Mouse (Mus musculus) neural tube, embryonic 14.5 days (tissue): Measurements from ENCODE around the gene Wfdc9. TPM values are rescaled to one million over a fixed set of nuclear protein-coding genes. Genes with fewer than 3 reads are reported as not detected.

Source experiments
- ATAC-seq: fragments of 200-750 bp; cut with Nextera tagmentation; 2 replicates; pipeline ENCODE4 v1.8.0; 2017; ENCODE audit warnings: low read depth, mild to moderate bottlenecking, moderate TSS enrichment, moderate library complexity
- H3K27ac ChIP-seq: fragments of 300-500 bp; sonication (generic); 2 replicates; pipeline ENCODE4 v1.5.1; 2014; ENCODE audit warnings: low read depth, mild to moderate bottlenecking, control low read depth, low read length, moderate library complexity, mixed read lengths
- H3K27me3 ChIP-seq: fragments of 300-500 bp; sonication (generic); 2 replicates; pipeline ENCODE4 v1.6.1; 2014; ENCODE audit warnings: low read length; ENCODE audit not compliant: control insufficient read depth, insufficient read depth
- H3K36me3 ChIP-seq: fragments of 300-500 bp; sonication (generic); 2 replicates; pipeline ENCODE4 v1.6.1; 2014; ENCODE audit warnings: low read length, mixed read lengths; ENCODE audit not compliant: control insufficient read depth, insufficient read depth
- H3K4me1 ChIP-seq: fragments of 300-500 bp; sonication (generic); 2 replicates; pipeline ENCODE4 v1.6.1; 2014; ENCODE audit warnings: low read length; ENCODE audit not compliant: control insufficient read depth, insufficient read depth
- H3K4me2 ChIP-seq: fragments of 300-500 bp; sonication (generic); 2 replicates; pipeline ENCODE4 v1.6.1; 2014; ENCODE audit warnings: mild to moderate bottlenecking, low read depth, low read length, control low read depth
- H3K4me3 ChIP-seq: fragments of 300-500 bp; sonication (generic); 2 replicates; pipeline ENCODE4 v1.5.1; 2014; ENCODE audit warnings: low read depth, low read length, control low read depth, mixed read lengths
- H3K9ac ChIP-seq: fragments of 300-500 bp; sonication (generic); replicated peaks from 2 replicates; pipeline ENCODE4 v1.6.1; 2014; ENCODE audit warnings: low read depth, mild to moderate bottlenecking, control low read depth, low read length, mixed read lengths
- H3K9me3 ChIP-seq: fragments of 300-500 bp; sonication (generic); 2 replicates; pipeline ENCODE4 v1.6.1; 2016; ENCODE audit warnings: low read length; ENCODE audit not compliant: control insufficient read depth
- WGBS: fragments of 180-500 bp; shearing (Covaris S2); extraction: QIAGEN DNeasy Blood & Tissue Kit; methylation state at CpG from one replicate; pipeline ENCODE4 v1.1.7; 2014; 5-methylcytosine and 5-hydroxymethylcytosine counted together
- polyA plus RNA-seq: library from polyadenylated mRNA; unstranded; fragments of >200 nt; fragmentation: Nextera tagmentation; extraction: Ambion mirVana; gene quantifications from 2 replicates; pipeline ENCODE4 v1.2.1, GENCODE M21; 2014

Wfdc9 gene
- not detected in 2 replicates for polyA plus RNA-seq

- no peak for ATAC-seq
- Histone ChIP-seq H3K27ac (no peak within 1 kb of the TSS), H3K36me3 (no peaks in the 10 kb centered on the region), H3K4me2 (no peak within 1 kb of the TSS), H3K4me1 (no peaks in the 10 kb centered on the region), H3K27me3 (no peaks in the 10 kb centered on the region), H3K9me3 (no peaks in the 10 kb centered on the region), H3K4me3 (no peak within 1 kb of the TSS), H3K9ac (no peak within 1 kb of the TSS)
- 88% methylated on average over 9 of the region's 9 CpGs for WGBS
These were observed at the start of gene Wfdc9 for GRCm38 (mm10) chr2:164656483-164656882. Gene Wfdc9, minus strand, starts transcription at chr2:164656583.

- 92% methylated on average over 14 of the region's 14 CpGs for WGBS
- ATAC-seq, result no peak
- H3K9ac ChIP-seq, result no peak overlapping the region
- H3K36me3 ChIP-seq, result no peaks in the 10 kb centered on the region
- H3K9me3 ChIP-seq, result no peaks in the 10 kb centered on the region
- no peaks in the 10 kb centered on the region for H3K27me3 ChIP-seq
- H3K27ac ChIP-seq, result no peak overlapping the region
- H3K4me1 ChIP-seq, result no peaks in the 10 kb centered on the region
- no peak overlapping the region for H3K4me2 ChIP-seq
- no peak overlapping the region for H3K4me3 ChIP-seq
These were observed 49.6 kb upstream of the Wfdc9 start for GRCm38 (mm10) chr2:164705991-164706390.

GRCm38 (mm10) chr2:164705328-164705727 is 48.9 kb upstream of the Wfdc9 start:
- no peak for ATAC-seq
- H3K27ac ChIP-seq, result no peak overlapping the region
- no peaks in the 10 kb centered on the region for H3K4me1 ChIP-seq
- H3K9me3 ChIP-seq, result no peaks in the 10 kb centered on the region
- H3K9ac ChIP-seq, result no peak overlapping the region
- H3K36me3 ChIP-seq, result no peaks in the 10 kb centered on the region
- H3K27me3 ChIP-seq, result no peaks in the 10 kb centered on the region
- WGBS, result 93% methylated on average over 6 of the region's 6 CpGs
- H3K4me2 ChIP-seq, result no peak overlapping the region
- H3K4me3 ChIP-seq, result no peak overlapping the region

- no peak for ATAC-seq
- H3K4me3 ChIP-seq, result no peak overlapping the region
- H3K4me2 ChIP-seq, result no peak overlapping the region
- H3K9ac ChIP-seq, result no peak overlapping the region
- H3K9me3 ChIP-seq, result no peaks in the 10 kb centered on the region
- H3K27me3 ChIP-seq, result no peaks in the 10 kb centered on the region
- H3K27ac ChIP-seq, result no peak overlapping the region
- no peaks in the 10 kb centered on the region for H3K36me3 ChIP-seq
- no peaks in the 10 kb centered on the region for H3K4me1 ChIP-seq
- WGBS, result 79% methylated on average over 5 of the region's 5 CpGs
These were observed 47.9 kb upstream of the Wfdc9 start for GRCm38 (mm10) chr2:164704235-164704634.

GRCm38 (mm10) chr2:164701761-164702160 is 45.4 kb upstream of the Wfdc9 start:
- H3K9ac ChIP-seq, result no peak overlapping the region
- no peaks in the 10 kb centered on the region for H3K36me3 ChIP-seq
- WGBS, result 96% methylated on average over 5 of the region's 5 CpGs
- H3K4me1 ChIP-seq, result no peaks in the 10 kb centered on the region
- no peaks in the 10 kb centered on the region for H3K27me3 ChIP-seq
- no peak overlapping the region for H3K4me2 ChIP-seq
- H3K9me3 ChIP-seq, result no peaks in the 10 kb centered on the region
- H3K27ac ChIP-seq, result no peak overlapping the region
- H3K4me3 ChIP-seq, result no peak overlapping the region
- ATAC-seq, result no peak

- H3K4me1 ChIP-seq, result no peaks in the 10 kb centered on the region
- no peaks in the 10 kb centered on the region for H3K9me3 ChIP-seq
- WGBS, result 81% methylated on average over 5 of the region's 5 CpGs
- no peak overlapping the region for H3K9ac ChIP-seq
- no peaks in the 10 kb centered on the region for H3K27me3 ChIP-seq
- no peak overlapping the region for H3K4me2 ChIP-seq
- no peak overlapping the region for H3K27ac ChIP-seq
- no peaks in the 10 kb centered on the region for H3K36me3 ChIP-seq
- H3K4me3 ChIP-seq, result no peak overlapping the region
- ATAC-seq, result no peak
These were observed 44.6 kb upstream of the Wfdc9 start for GRCm38 (mm10) chr2:164700959-164701358.

- no peaks in the 10 kb centered on the region for H3K4me1 ChIP-seq
- H3K9ac ChIP-seq, result no peak within 1 kb of the TSS
- no peaks in the 10 kb centered on the region for H3K36me3 ChIP-seq
- no peak for ATAC-seq
- H3K9me3 ChIP-seq, result no peaks in the 10 kb centered on the region
- H3K27me3 ChIP-seq, result no peaks in the 10 kb centered on the region
- no peak within 1 kb of the TSS for H3K4me2 ChIP-seq
- 69% methylated on average over 4 of the region's 4 CpGs for WGBS
- H3K4me3 ChIP-seq, result no peak within 1 kb of the TSS
- no peak within 1 kb of the TSS for H3K27ac ChIP-seq
These were observed 41.8 kb upstream of the Wfdc9 start, which contains the start of gene Spint4 for GRCm38 (mm10) chr2:164698201-164698600. Gene Spint4, plus strand, starts transcription at chr2:164698501.

- no peaks in the 10 kb centered on the region for H3K36me3 ChIP-seq
- no peak within 1 kb of the TSS for H3K4me3 ChIP-seq
- no peaks in the 10 kb centered on the region for H3K27me3 ChIP-seq
- no peak within 1 kb of the TSS for H3K27ac ChIP-seq
- WGBS, result 70% methylated on average over 3 of the region's 3 CpGs
- H3K9ac ChIP-seq, result no peak within 1 kb of the TSS
- no peaks in the 10 kb centered on the region for H3K4me1 ChIP-seq
- H3K4me2 ChIP-seq, result no peak within 1 kb of the TSS
- H3K9me3 ChIP-seq, result no peaks in the 10 kb centered on the region
- ATAC-seq, result no peak
These were observed 28.4 kb upstream of the Wfdc9 start, which contains the start of gene Wfdc13 for GRCm38 (mm10) chr2:164684807-164685206. Gene Wfdc13, plus strand, starts transcription at chr2:164685107.

GRCm38 (mm10) chr2:164679906-164680305 is 23.5 kb upstream of the Wfdc9 start:
- H3K4me3 ChIP-seq, result no peak overlapping the region
- H3K9ac ChIP-seq, result no peak overlapping the region
- H3K27me3 ChIP-seq, result no peaks in the 10 kb centered on the region
- H3K4me1 ChIP-seq, result peaks cover 4% of the 10 kb centered on the region; the same call in 1 of the 2 replicates
- H3K27ac ChIP-seq, result no peak overlapping the region
- H3K36me3 ChIP-seq, result no peaks in the 10 kb centered on the region
- WGBS, result 50% methylated on average over 3 of the region's 3 CpGs
- H3K9me3 ChIP-seq, result no peaks in the 10 kb centered on the region
- H3K4me2 ChIP-seq, result no peak overlapping the region
- ATAC-seq, result no peak
